Mouse (Mus musculus): ENCODE data around the gene Prorsd1.
"Not testable (repeated sequence)": the region's sequence is repeated elsewhere in the genome, so short reads cannot be mapped to it uniquely, and the experiment has no call there.

DNA sequence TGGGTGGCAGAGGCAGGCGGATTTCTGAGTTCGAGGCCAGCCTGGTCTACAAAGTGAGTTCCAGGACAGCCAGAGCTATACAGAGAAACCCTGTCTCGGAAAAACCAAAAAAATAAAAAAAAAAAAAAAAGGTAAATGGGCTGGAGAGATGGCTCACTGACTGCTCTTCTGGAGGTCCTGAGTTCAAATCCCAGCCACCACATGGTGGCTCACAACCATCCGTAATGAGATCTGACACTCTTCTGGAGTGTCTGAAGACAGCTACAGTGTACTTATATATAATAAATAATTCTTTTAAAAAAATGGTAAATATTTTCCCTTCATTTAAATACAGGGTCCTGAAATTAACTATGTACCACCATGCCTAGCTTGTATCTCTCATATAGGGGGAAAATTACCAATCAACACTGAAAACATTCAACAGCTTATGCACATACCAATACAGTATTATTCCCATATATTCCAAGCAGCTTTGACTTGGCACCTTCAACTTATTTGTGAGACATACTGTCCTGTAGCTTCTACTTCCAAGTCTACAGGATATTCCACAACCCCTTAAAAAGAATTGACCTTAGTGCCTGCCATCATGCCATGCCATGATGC lies 30.4 kb upstream of the Prorsd1 start:
- TF ChIP-seq CTCF (IDR thresholded peaks at IDR 0.05; ENCODE audit: borderline replicate concordance, insufficient read depth, low read depth, low read length); POLR2A (IDR thresholded peaks at IDR 0.05; ENCODE audit: borderline replicate concordance, insufficient read depth, low read length): not testable (repeated sequence)

Data from cerebellum, adult 2 months (tissue).